Mouse (Mus musculus): Measurements from ENCODE around the gene Batf3.
"Not testable (repeated sequence)": the region's sequence is repeated elsewhere in the genome, so short reads cannot be mapped to it uniquely, and the experiment has no call there.

Gene Batf3

DNA sequence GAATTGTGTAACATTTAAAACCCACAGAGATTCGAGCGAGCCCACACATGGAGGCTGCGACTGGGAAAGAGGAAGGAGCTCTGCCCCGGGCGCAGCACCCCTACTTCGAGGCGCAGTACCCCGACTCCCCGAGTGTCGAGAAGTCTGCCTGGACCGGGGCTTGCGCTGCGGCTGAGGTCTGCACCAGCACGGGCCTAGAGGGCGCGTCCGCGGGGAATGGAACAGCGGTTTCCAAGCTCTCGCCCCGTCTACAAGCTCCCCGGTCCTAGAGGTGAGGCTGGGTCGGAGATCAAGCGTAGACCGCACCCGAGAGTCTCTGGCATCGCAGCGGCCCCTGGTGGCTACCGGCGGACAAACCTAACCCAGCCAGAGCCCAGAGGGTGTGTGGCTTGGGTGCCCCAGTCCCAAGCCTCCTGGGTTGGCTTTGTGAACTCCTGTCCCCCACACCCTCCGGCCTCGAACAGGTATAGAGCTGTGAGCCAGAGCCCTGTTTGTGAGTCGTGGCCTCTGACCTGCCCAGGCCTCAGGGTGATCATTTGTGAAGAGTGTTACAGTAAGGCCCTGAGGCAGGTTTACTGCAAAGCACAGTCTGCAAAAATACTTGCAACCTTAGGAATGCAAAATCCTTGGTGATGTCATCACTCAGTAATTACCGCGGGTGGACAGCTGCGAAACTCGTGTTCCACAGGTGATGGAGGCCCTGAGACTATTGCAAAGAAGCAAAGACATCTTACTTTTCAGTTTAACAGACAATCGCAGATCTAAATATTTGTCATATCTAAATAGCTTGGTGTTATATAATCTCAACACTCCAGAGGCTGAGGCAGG lies 28.4 kb downstream of the Batf3 start:
- in situ Hi-C loops (cut with MboI, MseI) = loop anchor here (5.0 kb wide), 1 partner anchor 39 kb away; no protein-coding TSS in a partner anchor

DNA sequence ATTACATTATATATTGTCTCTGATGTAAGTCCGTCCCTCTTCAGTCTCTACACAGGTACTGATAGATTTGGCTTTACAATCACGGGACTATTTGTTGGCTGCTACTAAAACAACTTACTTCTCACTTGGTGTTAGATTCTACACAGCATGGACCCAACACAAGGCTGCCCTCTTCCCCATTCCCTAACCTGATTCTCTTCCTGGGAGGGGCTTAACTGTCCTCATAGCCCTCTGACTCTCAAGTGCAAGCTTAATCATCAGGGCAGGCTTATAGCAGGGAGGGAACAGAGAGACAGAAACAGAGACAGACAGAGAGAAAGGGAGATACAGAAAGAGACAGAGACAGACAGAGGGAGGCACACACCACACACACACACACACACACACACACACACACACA lies 34.0 kb downstream of the Batf3 start:
- in situ Hi-C loops (cut with MboI, MseI) = no loop called here

DNA sequence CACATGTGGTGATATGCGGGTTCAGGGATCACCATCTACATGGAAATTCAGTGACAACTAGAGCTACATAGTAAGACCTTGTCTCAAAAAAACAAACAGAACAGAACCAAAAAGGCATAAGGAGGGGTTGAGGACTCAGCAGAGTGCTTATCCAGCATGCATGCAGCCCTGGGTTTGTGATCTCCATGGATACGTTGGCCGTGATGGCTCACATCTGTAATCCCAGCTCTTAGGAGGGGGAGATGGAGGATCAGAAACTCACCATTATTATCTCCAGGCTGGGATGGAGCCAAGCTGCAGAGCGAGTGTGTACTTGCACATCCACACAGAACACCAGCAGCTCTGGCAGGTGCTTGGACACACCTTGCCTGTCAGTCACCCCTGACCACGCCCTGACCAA lies 34.6 kb downstream of the Batf3 start:
- in situ Hi-C loops (cut with MboI, MseI) = no loop called here

DNA sequence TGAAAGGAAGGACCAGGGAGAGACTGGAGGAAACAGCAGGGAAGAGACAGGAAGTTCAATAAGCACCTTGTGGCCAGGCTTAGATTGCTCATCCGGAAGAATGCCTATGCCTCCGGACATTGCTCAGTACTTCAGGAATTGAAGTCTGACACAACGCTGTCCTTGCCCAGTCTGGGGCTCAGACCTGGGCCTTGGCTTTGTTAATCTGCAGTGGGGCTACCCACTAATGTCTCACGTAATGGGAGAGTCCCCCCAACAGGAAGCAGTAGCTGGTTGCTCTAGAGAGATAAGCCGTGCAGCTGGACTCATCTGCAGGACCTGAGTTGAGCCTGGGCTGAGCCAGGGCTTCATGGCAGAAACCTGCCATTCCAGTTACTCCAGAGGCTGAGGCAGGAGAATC lies 35.3 kb downstream of the Batf3 start:
- in situ Hi-C loops (cut with MboI, MseI) = no loop called here

DNA sequence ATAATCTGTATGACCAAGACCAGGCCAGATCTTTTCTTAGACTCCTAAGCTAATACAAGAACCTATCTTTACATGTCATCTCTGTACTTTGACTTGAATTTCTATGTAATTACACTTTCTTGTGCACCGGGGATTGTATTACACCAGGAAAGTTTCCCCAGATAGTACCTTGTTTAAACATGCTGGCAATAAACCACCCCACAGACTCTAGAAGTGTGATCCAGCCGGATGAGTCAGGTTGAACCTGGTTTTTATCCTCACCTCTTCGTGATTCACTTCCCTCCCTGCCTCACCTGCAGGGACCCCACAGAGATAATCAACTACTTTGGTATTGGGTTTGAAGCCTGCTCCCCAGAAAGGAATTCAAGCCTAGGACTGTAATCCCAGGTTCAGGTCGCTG lies 37.8 kb downstream of the Batf3 start:
- in situ Hi-C loops (cut with MboI, MseI) = no loop called here

DNA sequence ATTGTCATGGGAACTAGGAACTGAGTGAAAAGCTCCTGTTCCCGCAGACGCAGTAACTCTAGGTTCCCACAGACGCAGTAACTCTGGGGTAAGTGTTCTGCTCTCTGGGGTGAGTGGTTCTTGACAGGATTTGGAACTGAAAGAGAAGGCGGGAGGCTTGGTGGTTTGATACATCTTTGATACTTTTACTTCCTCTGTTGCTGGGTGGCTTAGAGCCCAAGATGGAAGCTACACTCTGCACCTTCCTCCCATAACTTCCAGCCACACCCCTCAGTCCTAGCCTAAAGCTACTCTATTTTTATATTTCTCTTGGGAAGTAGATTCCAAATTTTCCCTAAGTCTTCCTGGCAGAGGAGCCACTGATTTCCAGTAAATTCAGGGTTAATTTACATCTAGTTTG lies 40.8 kb downstream of the Batf3 start:
- in situ Hi-C loops (cut with MboI, MseI) = no loop called here

DNA sequence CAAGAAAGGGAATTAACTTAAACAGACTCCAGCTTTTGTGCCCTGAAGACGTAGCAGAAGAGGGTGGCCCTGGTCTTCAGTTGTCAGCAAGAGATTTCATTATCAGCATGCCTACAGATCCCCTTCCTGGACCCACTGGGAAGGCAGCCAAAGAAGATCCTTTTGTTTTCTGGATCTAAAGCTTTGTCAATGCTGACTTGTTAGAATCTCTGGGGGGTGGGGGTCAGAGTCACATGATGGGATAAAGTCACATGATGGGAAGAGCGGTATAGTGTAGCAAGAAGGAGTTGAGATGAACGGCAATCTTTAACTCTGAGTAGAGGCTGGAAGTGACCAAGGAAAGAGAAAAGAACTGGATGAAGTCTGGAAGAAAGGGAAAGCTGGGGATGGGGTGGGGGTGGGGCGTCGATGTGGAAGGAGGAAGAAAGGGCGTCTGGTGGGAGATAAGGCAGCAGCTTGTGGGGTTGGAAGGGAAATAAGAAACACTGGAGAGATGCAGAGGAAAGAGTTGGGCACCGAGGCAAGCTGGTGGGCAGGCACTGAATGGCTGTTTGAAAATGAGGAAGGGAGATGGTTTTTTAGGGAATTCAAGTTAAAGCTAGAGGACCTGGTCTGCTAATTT lies 41.3 kb downstream of the Batf3 start:
- in situ Hi-C loops (cut with MboI, MseI) = no loop called here

DNA sequence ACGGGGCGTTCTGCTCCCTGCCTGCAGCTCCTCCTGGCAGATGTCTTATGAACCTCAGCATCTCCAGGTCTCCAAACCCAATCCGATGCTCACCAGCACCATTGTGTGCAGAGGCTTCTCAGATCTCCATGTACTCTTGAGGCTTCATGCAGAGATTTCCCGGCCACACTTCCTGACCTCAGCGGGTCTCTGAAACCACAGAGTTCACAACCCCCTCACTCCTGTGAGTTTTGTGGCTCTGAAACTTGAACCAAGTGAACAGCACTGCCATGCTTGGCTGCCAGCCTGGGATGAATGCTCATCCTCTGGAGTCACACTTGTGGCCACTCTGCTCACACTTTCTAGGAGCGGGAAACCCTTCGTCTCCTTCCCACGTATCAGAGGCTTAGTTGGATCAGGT lies 43.3 kb downstream of the Batf3 start:
- in situ Hi-C loops (cut with MboI, MseI) = no loop called here

DNA sequence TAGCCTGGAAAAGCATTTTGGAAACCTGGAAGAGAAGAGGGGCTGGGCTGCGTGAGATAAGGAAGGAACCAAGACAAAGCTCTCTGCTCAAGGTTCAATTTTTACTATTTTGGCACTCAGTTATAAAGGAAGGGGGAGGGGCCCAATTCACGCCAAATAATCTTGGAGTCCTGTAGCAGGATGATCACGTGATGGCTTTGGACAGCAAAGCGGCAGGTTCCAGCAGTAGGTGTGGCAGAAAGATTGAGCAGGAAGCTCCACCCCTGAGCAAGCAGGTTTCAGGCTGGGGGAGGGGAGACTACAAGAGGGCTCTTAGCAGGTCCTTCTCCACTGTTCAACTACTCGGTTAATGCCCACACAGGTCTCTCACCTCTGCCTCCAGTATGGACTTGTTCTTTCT lies 51.8 kb downstream of the Batf3 start:
- in situ Hi-C loops (cut with MboI, MseI) = not testable (repeated sequence)

DNA sequence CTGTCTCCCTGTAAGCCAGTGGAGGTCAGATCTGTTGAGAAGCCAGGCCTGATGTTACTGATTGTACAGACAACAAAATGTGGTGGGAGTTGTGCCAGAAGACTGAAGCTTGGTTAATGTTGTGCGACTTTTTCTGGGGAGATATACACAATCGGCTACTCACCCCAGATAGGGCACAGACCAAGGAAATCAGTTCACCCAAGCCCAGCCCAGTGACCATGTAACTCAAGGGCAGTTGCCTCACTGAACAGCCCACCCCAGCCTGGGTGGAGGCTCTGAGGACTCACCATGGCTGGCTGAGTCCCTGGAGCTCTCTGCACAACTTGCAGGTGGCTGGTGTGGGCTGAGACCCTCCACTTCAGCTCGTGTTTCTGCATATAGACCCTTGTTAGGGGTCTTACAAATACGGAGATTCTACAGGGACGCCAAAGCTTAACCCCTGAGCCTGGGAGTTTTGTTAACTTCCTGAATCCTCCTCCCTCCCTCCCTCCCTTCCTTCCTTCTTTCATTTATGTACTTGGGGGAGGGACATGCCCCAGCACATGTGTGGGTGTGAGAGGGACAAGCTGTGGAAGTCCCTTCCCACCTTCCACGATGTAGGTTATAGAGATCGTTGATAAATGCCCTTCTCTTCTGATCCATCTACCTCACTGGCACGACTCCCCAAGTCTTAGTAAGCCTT lies 53.4 kb downstream of the Batf3 start:
- in situ Hi-C loops (cut with MboI, MseI) = no loop called here

DNA sequence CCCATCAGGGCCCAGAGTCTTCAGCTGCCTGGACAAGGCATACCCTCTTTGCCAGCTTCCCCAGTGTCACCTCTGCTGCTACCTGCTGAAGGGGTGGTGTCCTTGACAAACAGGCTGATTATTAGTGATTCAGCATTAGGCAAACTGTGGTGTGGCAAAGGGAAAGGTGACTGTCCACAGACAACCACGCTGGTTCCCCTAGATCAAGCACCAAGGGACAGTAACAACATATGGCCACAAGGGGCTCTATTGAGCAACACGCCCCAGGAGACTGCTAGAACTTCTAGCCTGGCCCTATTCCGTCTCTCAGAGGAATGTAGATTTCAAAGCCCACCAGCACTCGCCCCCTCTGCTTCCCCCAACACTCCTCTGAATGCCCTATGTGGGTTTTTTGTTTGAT lies 55.4 kb downstream of the Batf3 start:
- in situ Hi-C loops (cut with MboI, MseI) = no loop called here

DNA sequence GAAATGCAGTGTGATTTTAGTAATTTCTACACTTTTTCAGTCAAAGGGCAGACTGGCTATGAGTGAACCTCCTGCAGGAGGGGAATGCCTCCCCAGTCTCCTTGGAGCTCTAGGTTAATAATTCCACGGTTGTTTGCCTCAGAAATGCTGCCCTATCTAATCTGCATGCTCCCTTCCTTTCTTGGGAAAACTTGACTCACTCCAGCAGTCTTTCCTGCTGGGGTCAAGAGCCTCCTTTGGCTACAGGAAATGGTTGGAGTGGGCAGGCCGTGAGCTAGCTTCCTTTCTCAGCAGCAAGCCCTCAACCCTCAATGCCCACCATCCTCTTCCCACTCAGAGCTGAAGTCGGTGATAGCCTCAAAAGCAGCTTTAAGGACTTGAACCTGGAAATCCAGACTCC lies 56.7 kb downstream of the Batf3 start:
- in situ Hi-C loops (cut with MboI, MseI) = no loop called here

Data from T-helper 1 cell (primary cell).